Mouse (Mus musculus) ovary, postnatal 14 days (tissue): ENCODE measurements around the gene Zfy2.

Experiments
- DNase-seq: peaks from one replicate; pipeline ENCODE4 v3.0.0; 2022; ENCODE audit warnings: low spot score

Gene Zfy2

DNA sequence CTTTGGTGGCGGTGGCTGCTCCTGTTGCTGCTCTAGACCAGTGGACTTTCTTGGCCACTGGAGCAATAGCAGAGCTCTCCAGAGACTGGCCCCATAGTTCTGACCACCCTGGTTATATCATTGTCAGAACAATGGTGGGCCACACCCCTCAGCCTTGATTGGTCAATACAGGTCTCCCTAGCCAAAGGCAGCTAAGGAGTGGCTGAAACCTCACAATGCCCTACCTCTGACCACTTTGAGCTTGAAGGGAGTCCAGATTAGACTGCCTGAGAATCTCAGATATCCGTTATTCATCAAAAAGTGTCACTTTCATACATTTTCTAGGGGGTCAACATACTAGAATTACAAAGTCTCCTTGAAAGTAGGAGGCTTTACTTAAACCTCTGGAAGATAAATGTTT lies at the start of gene Zfy2:
Zfy2 (minus strand) TSS at position 101 of the 400 bp plus-strand sequence.
- no peak for DNase-seq
